Mouse (Mus musculus) thymus, postnatal 14 days (tissue): ENCODE measurements around the gene Fras1.

Experiments
- DNase-seq: peaks from one replicate; pipeline ENCODE4 v3.0.0; 2021

Gene Fras1

DNA sequence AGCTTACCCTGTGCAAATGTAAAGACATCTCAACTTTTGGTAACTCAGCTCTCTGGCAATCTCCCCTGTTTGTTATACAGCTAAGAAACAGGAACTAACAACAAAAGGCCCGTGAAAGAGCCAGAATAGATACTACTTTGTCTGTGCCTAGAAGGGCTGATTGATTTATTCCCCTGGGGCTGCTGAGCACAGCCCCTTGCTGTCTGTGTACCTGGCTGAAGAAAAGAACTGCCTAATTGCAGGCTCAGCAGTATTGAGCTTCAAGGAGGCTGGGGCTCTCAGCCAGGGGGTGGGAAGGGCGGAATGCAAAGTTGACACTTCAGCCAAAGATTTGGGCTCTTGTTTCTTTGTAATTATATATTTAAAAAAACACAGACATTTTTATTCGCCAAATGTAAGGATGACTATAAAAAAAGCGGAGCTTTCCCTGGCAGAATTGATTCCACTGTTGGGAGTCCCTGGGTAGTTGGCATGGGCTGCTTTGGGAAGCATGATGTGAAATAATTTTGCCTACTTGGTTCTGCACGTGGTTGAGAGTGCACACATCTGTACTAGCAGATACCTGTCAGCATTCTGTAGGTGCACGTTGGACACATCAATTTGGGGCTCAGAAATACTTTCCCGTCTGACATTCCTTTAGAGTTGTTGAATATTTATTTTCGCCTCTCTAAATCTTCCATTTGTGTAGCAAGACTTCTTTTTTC lies 31.5 kb downstream of the Fras1 start:
- no peak for DNase-seq

DNA sequence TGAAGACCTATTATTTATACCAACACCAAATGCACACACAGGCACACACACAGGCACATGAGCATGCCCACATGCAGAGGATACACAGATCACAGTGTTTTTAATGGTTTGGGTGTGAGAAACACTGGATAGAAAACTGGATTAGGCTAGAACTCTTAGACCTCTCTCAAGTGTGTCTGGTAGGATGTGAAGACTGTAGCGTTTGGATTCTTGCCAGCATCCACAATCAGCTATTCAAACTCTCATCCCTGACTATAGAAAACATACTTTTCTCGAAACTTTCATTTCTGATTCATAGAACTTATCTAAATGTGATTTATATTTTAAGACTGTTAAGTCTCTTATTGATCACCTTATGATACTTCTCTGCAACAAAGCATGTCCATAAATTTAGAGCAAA lies 34.5 kb downstream of the Fras1 start:
- no peak for DNase-seq

DNA sequence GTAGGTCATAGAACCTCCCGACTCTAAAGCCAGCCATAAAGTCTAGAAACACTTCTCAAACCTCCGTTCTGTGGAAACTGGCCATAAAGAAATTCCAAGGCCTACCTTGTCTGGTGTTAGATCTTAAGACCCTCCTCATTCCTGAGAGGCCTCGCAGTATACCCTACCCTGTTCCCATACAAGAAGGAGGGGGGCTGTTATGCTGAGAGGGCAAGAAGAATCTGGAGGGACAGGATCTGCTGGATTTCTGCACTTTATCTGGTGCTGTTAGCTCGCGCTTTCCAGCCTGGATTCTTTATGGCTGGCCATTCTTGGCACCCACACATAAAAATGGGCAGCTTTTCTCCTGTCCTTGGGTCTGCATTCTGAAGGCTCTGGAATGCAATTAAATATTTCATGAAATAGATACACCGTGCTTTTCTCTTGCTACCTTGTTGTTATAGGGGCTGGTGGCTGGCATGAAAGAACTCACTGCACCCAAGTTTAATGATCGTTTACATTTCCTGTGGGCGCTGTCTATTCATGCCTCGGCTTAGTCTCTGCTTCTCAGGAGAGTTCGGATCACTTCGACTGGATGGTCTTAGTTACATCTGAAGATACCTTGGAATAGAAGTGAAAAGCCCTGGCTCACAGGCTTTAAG lies 39.1 kb downstream of the Fras1 start:
- DNase-seq = no peak

DNA sequence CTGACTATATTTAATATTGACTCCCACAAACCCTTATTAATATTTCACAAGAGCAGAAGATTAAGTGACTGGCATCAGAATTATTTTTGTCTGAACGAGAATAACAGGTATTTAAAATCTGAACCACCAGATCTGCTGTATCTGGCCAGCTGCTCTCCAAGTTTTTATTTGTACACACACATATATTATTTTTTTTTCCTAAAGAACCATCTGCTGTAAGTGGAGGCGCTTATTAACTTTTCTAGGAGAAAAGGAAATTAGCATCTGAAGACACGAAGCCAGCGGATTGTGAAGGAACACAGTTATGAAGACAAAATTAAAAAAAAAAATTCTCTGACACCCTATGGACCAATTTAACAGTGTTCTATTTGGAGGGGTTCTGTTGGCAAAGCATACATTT lies 43.4 kb downstream of the Fras1 start:
- no peak for DNase-seq

DNA sequence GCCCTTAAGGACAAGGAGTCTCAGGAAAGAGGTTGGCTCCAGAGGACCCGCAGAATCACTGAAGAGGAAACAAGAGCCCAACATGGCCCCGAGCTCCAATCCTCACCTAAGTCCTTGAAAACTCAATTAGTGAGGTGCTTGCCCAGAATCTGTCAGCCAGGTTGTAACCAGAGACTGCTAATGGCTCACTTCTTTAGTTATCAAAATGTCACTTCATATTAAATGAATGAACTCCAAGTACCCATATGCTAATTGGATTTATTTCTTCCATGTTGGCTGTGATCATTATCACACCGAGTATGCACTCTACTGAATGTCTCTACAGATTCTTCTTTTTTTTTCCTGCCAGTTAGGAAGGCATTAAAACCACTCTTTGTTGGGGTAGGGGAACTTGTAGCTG lies 47.8 kb downstream of the Fras1 start:
- DNase-seq = no peak

DNA sequence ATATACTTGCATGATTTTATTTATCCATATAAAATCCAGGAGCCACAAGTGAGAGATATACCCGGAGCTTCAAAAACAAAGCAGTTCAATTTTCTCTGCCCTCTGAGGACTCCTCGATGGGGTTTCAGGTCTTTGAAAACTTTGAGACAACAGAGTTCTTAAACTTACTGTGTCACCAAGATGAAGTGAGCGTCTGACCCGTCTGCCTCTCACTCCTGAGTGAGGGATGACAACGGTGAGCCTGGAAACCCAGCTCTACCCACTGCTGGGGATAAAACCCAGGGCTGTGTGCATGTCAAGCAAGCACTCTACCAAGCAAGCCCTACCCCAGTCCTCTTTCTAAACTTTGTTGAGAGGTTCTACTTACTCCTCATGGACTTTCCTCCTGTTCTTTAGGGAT lies 49.0 kb downstream of the Fras1 start:
- DNase-seq = no peak

DNA sequence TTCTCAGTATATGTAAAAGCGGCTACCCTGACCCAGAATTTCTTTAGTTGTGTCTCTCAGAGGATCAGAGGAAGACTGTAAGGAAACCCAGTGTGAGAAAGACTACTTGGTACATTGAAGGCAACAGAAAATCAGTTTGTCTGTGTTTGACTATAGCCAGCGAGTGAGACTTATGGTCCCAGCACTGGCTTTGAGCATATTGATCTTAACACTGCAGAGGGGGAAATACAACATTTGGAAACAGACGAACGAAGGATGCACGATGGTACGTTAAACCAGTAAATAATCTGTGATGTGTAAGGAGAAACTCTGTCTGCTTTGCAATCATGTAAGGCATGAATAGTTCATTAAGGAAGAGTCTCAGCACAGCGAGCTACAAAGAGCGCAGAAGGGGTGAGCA lies 51.6 kb downstream of the Fras1 start:
- DNase-seq = no peak

DNA sequence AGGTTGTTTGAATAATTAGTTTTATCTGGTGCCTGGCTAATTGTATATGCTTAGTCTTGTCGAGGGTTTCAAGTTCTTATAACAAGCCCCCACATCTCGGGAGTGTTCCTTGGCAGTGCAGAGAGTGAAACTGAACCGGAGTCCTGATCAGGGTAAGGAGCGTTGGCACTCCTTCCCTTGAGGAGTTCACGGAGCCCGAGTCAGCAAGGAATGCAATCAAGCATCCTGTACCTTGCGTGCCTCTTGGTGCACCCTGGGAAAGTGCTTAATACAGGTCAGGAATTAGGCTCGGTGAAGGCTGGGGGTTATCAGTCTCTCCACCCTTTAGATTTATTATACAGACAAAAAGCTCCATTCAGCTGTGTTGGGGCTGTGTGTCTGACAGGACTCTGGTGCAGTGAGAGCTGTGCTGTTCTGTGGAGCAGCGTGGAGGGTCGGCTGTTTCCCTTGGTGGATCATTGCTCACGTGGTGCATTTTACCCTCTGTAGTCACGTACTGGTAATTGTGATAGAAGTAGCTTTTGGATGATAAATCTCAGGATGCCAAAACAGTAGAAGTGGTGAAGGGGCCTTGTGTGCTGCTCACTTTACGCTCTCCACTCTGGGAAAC lies 55.9 kb downstream of the Fras1 start:
- DNase-seq = no peak

DNA sequence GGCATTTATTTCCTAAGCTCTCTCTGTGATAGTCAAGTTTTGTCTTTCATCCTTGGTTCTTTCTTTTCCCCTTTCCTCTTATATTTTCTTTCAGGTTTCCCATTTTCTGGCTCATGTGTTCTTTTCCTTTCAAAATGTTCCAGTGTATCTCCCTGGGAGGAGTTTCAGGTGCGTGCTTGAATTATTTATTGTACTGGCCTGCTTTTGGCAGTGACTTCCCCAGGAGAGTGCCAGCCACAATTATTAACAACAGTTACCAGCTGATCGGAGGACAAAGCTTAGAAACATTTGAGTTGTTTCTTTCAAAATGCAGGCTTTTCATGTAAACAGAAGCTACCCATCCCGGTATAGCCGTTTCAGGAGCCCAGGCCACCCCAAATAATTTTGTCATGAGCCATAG lies 64.1 kb downstream of the Fras1 start:
- DNase-seq = no peak

DNA sequence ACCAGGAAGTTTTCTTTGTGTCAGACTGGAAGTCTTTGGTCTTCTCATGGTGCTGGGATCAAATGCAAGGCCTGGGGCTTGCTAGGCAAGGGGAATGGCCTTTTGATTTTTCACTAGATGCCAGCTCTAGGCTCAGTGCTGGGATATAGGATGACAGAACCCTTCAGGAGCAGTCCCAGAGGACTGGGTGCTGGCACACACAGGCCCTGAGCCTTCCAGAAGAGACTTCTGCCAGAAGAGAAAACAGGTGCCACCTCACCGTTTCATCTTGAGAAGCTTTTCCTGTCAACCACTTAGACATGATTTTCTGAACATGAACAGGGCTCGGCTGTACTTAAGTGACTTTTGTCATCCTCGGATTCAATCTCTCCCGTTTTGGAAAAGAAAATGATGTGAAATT lies 66.1 kb downstream of the Fras1 start:
- DNase-seq = no peak

DNA sequence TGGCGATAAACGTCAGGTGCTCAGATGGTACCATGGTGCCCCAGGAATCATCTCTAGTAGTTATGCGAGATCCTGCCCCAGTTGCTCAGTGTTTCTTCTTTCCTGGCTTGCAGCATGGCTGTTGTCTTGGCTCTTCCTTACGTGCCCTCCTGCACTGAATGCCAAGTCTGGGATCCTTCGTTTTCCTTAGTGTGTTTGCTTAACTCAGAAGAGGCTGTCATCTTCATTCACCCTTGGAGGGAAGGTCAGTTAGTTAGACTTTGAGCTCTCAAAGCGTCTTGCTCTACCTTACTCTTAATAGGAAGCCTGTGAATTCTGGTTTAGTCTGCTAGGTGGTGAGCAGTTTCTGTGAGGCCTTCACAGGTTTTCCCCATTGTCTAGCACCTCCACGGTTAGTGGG lies 73.7 kb downstream of the Fras1 start:
- DNase-seq = no peak

DNA sequence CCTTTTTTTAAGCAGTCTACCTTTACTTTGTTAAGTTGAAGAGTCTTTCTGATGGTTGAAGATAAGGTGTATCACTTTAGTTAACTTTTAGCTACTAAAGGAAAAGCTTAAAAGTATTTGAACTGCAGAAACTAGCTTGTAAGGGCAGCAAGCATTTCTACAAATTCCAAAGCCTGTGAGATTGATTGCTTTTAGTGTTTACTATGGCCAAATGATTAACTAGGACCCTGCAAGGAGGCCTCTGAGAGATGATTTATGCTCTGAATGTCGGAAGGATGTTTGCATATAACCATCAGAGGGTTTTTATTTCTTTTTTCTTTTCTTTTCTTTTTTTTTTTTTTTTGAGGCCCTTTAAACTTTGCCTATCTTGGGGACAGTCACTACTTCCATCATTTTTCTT lies 78.3 kb downstream of the Fras1 start:
- no peak for DNase-seq

DNA sequence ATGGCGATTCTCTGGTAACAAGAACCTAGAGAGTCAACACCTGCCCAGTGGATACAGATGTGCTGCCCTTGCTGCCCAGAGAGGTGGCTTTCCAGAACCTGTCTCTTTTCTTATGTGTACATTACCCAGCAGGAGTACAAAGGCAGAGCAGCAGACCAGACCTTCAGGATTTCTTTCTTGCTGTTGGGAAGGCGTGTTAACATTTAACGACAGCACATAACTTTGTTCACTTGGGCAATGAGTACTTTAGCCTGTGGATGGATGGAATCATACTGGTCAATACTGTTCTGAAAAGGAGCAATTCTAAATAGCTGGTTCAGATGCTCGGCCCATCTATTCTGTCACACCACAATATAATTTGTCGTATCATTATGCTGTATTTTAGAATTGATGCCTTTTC lies 79.6 kb downstream of the Fras1 start:
- no peak for DNase-seq

DNA sequence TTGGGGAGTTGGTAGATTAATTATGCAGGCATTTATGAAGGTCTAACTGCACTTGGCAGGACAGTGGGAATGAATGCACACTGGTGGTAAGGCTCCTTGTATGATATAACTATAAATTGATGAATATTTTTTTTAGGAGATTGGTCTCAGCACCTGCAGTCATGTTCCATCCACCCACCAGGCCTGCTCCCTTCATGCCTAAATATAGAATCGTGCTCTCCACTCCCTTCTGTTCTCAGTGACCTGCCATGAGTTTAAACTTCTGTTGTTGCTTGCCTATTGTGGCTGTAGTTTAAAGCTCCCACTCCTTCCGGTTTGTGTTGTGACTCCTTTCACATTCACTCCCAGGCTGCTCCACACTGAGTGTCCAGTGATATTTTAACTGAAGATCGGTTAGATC lies 80.7 kb downstream of the Fras1 start:
- DNase-seq = no peak

DNA sequence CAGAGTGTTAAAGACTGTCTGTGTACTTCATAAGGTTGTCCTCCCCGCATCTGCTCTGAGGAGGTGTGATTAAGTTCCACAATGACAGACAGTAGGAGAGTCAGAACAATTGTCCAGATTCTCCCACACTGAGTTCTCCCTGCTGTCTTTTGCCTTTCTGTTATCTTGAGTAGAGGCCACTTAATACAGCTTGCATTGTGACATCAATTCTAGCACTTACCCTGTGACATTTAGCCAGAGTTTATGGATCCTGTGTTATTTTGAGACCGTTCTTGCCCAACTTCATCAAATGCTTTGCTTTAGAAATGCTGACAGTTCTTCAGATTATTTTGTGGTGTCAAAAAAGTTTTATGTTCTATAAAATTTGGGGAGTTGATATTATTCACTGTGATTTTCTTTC lies 81.5 kb downstream of the Fras1 start:
- no peak for DNase-seq

DNA sequence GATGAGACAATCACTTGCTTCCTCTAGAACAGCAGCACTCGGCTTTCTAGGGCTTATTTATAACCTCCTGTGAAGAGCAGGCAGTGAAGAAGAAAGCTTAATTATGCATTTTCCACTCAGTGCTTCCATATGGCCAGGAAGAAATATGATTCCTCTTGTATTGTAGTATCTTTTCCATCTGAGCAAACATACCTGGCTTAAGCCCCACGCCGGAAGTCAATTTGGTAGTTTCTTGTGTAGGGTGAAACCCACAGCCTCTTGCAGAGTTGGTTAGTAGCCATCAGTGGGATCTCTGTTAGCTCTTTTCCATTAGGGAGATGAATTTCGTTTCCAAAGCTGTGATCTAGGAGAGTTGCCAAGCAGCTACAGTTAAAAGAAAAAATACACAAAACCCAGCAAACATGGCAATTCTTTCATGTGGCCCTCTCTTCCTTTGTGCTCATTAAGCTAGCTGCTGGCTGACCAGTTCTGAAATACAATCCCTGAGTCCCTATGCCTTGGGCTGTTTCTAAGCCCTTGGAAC lies 83.7 kb downstream of the Fras1 start:
- DNase-seq = no peak

DNA sequence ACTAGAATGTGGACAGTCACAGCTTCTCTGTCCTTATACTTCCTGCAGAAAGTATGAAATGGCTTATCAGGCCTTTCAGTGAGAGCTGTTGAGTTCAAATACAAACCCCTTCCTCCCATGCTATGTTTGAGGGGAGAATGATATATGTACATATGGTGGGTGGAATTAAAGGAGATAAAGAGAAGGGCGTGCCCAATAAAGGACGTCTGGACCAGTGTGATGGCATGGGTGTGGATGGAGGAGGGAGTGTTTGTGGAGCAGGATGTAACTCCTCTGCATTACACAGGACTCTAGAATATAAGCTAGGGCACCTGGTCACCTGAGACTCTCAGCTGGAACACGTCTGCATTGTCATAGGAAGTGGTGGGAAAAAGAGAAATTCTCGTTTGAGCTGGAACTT lies 85.8 kb downstream of the Fras1 start:
- no peak for DNase-seq

DNA sequence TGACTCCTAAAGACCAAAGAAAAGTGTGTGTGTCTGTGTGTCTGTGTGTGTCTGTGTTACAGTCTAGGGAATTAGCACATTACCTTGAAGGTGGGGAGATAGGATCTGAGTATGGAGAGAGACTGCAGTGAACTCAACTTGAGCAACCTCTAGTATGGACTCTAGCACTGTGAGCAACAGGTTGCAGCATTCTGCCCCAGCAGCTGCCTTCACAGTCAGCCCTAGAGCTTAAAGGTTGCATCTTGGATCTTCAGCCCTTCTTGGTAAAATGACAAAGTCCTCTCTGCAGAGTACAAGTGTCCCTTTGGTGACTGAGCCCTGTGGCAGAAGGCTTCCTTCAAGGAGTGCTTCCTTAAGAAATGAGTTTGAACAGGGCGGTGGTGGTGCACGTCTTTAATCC lies 88.4 kb downstream of the Fras1 start:
- DNase-seq = no peak

DNA sequence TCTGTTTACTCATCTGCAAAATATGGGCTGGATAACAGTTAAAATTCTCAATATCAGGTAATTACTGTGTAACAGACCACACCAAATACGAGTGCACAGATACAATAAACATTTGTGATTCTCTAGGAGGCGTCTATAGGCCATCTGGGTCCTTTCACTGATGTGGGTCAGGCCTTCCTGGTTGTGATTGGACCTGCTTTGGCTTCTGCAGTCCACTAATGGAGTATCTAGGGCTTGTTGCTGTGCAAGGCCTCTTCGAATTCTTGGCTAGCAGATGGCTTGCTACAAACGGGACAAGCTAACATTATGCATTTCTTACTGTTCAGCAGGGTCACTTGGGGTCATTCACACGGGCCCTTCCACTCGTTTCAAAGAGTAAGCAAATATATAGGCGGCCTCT lies 92.7 kb downstream of the Fras1 start:
- no peak for DNase-seq

DNA sequence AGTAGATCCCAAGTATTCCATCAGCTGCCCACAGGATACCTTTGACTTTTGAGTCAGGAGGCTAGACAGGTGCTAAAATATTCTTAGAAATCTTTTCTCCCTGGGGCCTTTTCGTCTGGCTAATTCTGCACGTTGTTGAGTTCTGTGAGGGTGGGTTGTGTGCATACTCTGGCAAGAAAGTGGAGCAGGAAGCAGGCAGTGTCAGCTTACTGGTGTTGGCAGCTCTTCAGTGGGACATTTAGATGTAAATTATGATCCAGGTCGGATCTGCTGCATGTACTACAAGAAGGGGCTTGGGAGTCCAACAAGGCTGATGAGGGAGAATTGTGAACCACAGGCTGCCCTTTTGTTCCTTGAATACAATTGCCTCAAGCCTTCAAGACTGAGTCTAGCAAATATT lies 98.2 kb downstream of the Fras1 start:
- DNase-seq = no peak

DNA sequence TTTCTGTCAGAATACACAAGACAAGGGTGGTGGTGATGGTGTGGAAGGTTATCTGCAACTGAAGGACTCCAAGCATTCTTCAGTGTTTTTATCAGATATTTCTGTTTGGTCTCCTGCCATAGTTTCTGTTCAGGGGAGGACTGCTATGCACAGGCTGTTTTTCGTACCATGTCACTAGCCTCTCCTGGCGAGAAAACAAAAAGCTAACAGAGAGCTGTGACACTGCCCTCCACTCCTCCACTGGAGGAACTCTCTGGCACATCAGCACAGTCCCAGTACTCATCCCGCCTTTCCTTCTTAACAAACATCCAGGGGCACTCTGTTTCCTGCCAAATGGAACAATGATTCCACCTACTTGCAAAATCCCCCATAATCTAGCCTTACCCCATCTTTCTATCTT lies 101.7 kb downstream of the Fras1 start:
- no peak for DNase-seq

DNA sequence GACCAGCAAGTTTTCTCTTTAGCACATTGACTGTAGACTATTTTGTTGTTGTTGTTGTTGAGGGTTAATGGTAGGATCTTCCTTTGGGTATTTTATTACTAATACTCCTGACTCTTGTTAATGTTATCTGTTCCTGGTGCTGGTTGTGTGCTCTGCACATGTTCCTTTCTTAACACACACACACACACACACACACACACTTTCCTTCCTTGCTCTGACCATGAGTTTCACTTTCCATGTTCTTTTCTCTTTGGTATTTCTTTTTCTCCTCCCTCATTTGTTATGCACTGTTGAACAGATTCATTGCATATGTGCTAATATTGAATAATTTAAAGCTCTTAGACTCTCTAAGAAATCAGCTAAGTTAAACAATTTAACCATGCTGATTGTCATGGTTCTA lies 105.2 kb downstream of the Fras1 start:
- DNase-seq = no peak

DNA sequence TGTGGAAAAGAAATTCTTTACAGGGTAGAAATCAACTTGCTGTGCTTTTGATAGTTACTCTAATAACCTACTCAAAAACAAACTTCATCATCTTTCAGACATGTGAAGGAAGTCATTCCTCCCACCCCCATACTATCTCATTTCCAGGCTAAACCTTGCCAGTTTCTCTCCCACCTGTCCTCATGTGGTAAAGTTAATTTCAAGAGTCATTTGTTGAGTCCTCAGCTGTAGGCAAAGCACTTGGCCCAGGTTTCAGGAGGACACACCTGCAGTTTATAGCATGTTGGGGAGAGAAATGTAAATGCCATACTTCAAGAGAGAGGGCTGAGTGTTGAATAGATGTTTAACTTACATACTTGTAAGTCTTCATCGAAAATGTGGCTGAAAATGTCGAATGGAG lies 107.4 kb downstream of the Fras1 start:
- DNase-seq = no peak

DNA sequence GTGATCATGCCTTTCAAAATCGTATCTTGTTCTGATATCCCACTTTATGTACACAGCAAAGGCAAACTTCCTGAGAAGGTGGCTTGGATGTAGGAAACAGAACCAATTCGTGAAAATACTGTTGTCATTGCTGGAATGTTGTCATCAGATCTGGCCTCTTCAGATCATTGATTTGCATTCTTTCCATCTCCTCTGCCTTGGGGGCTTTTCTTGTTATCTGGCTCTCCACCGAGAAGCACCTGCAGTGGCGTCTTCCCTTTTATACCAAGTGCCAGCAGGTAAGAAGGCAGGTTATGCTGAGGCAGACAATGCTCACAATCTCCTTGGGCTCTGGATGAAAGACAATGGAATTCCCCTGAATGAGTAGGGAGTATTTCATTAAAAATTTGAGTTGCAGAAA lies 108.3 kb downstream of the Fras1 start:
- no peak for DNase-seq

DNA sequence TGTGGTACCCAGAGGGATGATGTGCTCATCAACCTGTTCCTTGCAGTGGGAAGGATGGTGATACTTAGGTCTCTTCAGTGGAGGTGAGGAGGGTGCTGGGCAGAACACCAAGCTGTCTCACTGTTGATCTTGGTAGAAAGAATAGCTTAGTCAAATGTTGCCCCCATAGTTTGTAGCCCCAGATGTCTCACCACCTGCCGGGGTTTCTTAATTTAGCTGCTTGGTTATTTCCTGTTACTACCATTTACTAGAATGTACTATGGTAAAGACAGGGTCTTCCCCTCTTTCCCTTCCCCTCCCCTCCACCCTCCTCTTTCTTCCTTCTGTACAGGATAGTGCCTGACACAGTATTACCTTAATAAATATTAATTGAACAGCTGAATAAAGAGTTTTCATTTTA lies 118.7 kb downstream of the Fras1 start:
- no peak for DNase-seq
